8 mouse cellular contexts compared by ENCODE assay signal in the genomic region with DNA sequence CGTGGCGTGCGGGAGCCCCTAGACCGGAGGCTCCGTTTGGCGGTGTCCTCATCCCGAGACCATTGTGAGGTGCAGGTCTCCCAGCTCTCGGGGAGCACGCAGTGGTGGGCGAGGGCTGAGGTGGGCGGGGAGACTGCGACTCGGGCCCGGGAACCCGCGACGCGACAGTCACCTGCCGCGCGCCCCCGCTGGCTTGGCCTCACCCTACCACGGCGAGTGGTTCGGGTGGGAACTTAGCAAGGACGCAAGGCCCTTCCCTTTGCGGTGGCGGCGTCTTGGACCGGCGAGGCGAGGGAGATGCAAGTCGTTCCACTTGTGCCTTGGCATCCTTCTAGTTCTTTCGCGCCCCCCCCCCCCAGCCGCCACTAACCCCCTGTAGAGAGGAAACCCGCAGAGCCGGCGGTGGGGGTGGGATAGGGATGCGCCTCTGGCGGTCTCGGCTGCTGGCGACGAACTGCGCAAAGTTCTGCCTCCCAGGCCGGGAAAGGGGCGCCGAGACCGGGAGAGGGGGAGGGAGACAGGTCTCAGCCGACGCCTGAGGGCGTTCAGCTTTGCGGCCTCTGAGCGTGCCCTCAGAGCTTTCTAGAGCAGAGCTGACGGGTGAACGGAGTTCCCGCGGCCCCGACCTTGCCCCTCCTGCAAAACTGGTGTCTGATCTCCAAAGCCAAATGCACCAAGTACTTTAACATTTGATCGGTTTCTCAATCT. TPM values are rescaled to one million over a fixed set of nuclear protein-coding genes. Genes with fewer than 3 reads are reported as not detected.
DNase-seq lines count a peak whose midpoint lies in the region; ATAC-seq and TF ChIP-seq lines count a peak whose summit lies in the region.

No protein-coding gene starts in this region.

- H3K27me3 ChIP-seq in cerebellum, adult 2 months (ENCODE audit: control insufficient read depth, insufficient read depth, low read length), result no peaks in the 10 kb centered on the region
- no peaks in the 10 kb centered on the region for H3K27me3 ChIP-seq in hindbrain, postnatal 0 days (ENCODE audit: insufficient read depth, low read length)
- H3K27me3 ChIP-seq in limb, embryonic 10.5 days (ENCODE audit: low read depth, poor library complexity, severe bottlenecking), result no peaks in the 10 kb centered on the region
- H3K27me3 ChIP-seq in midbrain, embryonic 10.5 days (ENCODE audit: low read depth, poor library complexity, severe bottlenecking), result no peaks in the 10 kb centered on the region

- under 1% methylated on average over 58 of the region's 60 CpGs for whole genome bisulfite sequencing in cerebellum, adult 2 months
- WGBS in hindbrain, postnatal 0 days, result under 1% methylated on average over 57 of the region's 60 CpGs
- WGBS in limb, embryonic 10.5 days, result under 1% methylated on average over 60 of the region's 60 CpGs
- WGBS in midbrain, embryonic 10.5 days, result under 1% methylated on average over 54 of the region's 60 CpGs

- peak overlapping the region; percentile 65 for H3K4me2 ChIP-seq in hindbrain, postnatal 0 days (ENCODE audit: low read depth, low read length)

- H3K27ac ChIP-seq in cerebellum, adult 2 months (ENCODE audit: insufficient read depth, low read length), result peak overlapping the region; percentile 29
- peak overlapping the region; percentile 98 for H3K27ac ChIP-seq in hindbrain, postnatal 0 days
- peak overlapping the region; percentile 90 for H3K27ac ChIP-seq in limb, embryonic 10.5 days
- H3K27ac ChIP-seq in midbrain, embryonic 10.5 days (replicated peaks), result peak overlapping the region; percentile 91

- DNase-seq in cerebellum, adult 9-11 months, result no peak
- peak in 1 of 2 experiments; percentile 69 for DNase-seq in cerebellum, adult 2 months
- peak; percentile 20 to 64 for DNase-seq in frontal cortex, adult 2 months (ENCODE audit: extremely low spot score in 1 of 2, low spot score in 1 of 2)
- DNase-seq in hindbrain, postnatal 0 days (ENCODE audit: low spot score), result peak; percentile 74
- peak; percentile 78 for DNase-seq in limb, embryonic 10.5 days (ENCODE audit: low spot score)
- DNase-seq in midbrain, embryonic 10.5 days (ENCODE audit: low spot score), result peak; percentile 72
- DNase-seq in right cerebral cortex, postnatal 4 days, result peak; percentile 66

- H3K36me3 ChIP-seq in hindbrain, postnatal 0 days (ENCODE audit: insufficient read depth, low read length), result no peaks in the 10 kb centered on the region
- no peaks in the 10 kb centered on the region for H3K36me3 ChIP-seq in limb, embryonic 10.5 days
- no peaks in the 10 kb centered on the region for H3K36me3 ChIP-seq in midbrain, embryonic 10.5 days

- H3K4me1 ChIP-seq in cerebellum, adult 2 months (ENCODE audit: control insufficient read depth, insufficient read depth, low read length), result peaks cover 3% of the 10 kb centered on the region; the same call in 1 of the 2 replicates
- H3K4me1 ChIP-seq in hindbrain, postnatal 0 days (ENCODE audit: insufficient read depth, low read length), result peaks cover 4% of the 10 kb centered on the region
- peaks cover 19% of the 10 kb centered on the region for H3K4me1 ChIP-seq in limb, embryonic 10.5 days
- peaks cover 21% of the 10 kb centered on the region for H3K4me1 ChIP-seq in midbrain, embryonic 10.5 days

- H3K4me3 ChIP-seq in cerebellum, adult 2 months (replicated peaks; ENCODE audit: insufficient read depth, low read depth, low read length), result peak overlapping the region; percentile 73
- peak overlapping the region; percentile 95 for H3K4me3 ChIP-seq in hindbrain, postnatal 0 days (ENCODE audit: low read length)
- peak overlapping the region; percentile 80 for H3K4me3 ChIP-seq in limb, embryonic 10.5 days
- peak overlapping the region; percentile 82 for H3K4me3 ChIP-seq in midbrain, embryonic 10.5 days

- TF ChIP-seq CTCF in cerebellum, adult 2 months (IDR thresholded peaks at IDR 0.05; ENCODE audit: borderline replicate concordance, insufficient read depth, low read depth, low read length), result no peak
- peak; percentile 17; the same call in 1 of the 2 replicates for TF ChIP-seq CTCF in hindbrain, postnatal 0 days (IDR thresholded peaks at IDR 0.05; ENCODE audit: low read depth)

- TF ChIP-seq POLR2A in cerebellum, adult 2 months (IDR thresholded peaks at IDR 0.05; ENCODE audit: borderline replicate concordance, insufficient read depth, low read length), result no peak

- no peaks in the 10 kb centered on the region for H3K9me3 ChIP-seq in hindbrain, postnatal 0 days (ENCODE audit: low read length)
- no peaks in the 10 kb centered on the region for H3K9me3 ChIP-seq in limb, embryonic 10.5 days (replicated peaks)
- no peaks in the 10 kb centered on the region for H3K9me3 ChIP-seq in midbrain, embryonic 10.5 days (replicated peaks)

- peak; percentile 19; the same call in 1 of the 2 replicates for ATAC-seq in cerebellum, adult (ENCODE audit: insufficient number of reproducible peaks, low FRiP score, low TSS enrichment)
- peak; percentile 7; the same call in 1 of the 2 replicates for ATAC-seq in hindbrain, postnatal 0 days

- peak overlapping the region; percentile 83 for H3K9ac ChIP-seq in hindbrain, postnatal 0 days (replicated peaks; ENCODE audit: low read length)

RNA-seq across cellular contexts. Expression of a gene that starts 0.6 kb away (rescaled TPM):
- polyA plus RNA-seq in cerebellum, adult 2 months (2012; rRNA removed), result 39.8 and 41.6 TPM in 2 replicates
- 55.5 and 65.1 TPM in 2 replicates for polyA plus RNA-seq in frontal cortex, adult 2 months (2012; rRNA removed)
- 55.2 and 69.3 TPM in 2 replicates for total RNA-seq in hindbrain, postnatal 0 days (2014; rRNA removed)
- polyA plus RNA-seq in hindbrain, postnatal 0 days (2015; fragmentation: Nextera tagmentation; extraction: Ambion mirVana), result 104 and 106 TPM in 2 replicates
- 32.0 and 33.9 TPM in 2 replicates for polyA plus RNA-seq in limb, embryonic 10.5 days (2016; fragmentation: Nextera tagmentation; extraction: Ambion mirVana)
- polyA plus RNA-seq in midbrain, embryonic 10.5 days (2016; fragmentation: Nextera tagmentation; extraction: Ambion mirVana), result 67.1 and 68.4 TPM in 2 replicates

RNA-seq across cellular contexts. Expression of a gene that starts 47.8 kb away (rescaled TPM):
- polyA plus RNA-seq in cerebellum, adult 2 months (2012; rRNA removed), result 12.7 and 13.5 TPM in 2 replicates
- 11.4 and 13.5 TPM in 2 replicates for polyA plus RNA-seq in frontal cortex, adult 2 months (2012; rRNA removed)
- total RNA-seq in hindbrain, postnatal 0 days (2014; rRNA removed), result 7.0 and 8.7 TPM in 2 replicates
- polyA plus RNA-seq in hindbrain, postnatal 0 days (2015; fragmentation: Nextera tagmentation; extraction: Ambion mirVana), result 7.1 and 8.6 TPM in 2 replicates
- polyA plus RNA-seq in limb, embryonic 10.5 days (2016; fragmentation: Nextera tagmentation; extraction: Ambion mirVana), result 19.0 and 21.3 TPM in 2 replicates
- 23.4 and 23.5 TPM in 2 replicates for polyA plus RNA-seq in midbrain, embryonic 10.5 days (2016; fragmentation: Nextera tagmentation; extraction: Ambion mirVana)

RNA-seq across cellular contexts. Expression of a gene that starts 51.3 kb away (rescaled TPM):
- polyA plus RNA-seq in cerebellum, adult 2 months (2012; rRNA removed), result 1.4 TPM in 2 replicates
- polyA plus RNA-seq in frontal cortex, adult 2 months (2012; rRNA removed), result 5.3 and 6.1 TPM in 2 replicates
- 3.0 TPM in 1 of 2 replicates, not detected in the other for total RNA-seq in hindbrain, postnatal 0 days (2014; rRNA removed)
- 9.0 and 9.2 TPM in 2 replicates for polyA plus RNA-seq in hindbrain, postnatal 0 days (2015; fragmentation: Nextera tagmentation; extraction: Ambion mirVana)
- 0.41 TPM in 1 of 2 replicates, not detected in the other for polyA plus RNA-seq in limb, embryonic 10.5 days (2016; fragmentation: Nextera tagmentation; extraction: Ambion mirVana)
- polyA plus RNA-seq in midbrain, embryonic 10.5 days (2016; fragmentation: Nextera tagmentation; extraction: Ambion mirVana), result 0.41 TPM in 1 of 2 replicates, not detected in the other

Comparison
In these comparisons a context has a peak if more than half of its experiments do, and no peak if none do; other contexts are left out.
1. H3K27ac ChIP-seq: peak in every context shown above with its lines; median percentile 98 in hindbrain, postnatal 0 days; 91 in midbrain, embryonic 10.5 days; 90 in limb, embryonic 10.5 days; 29 in cerebellum, adult 2 months.